Mouse (Mus musculus) small intestine, adult 2 months (tissue): ENCODE data around the gene Car5a.

Experiments used
- CTCF ChIP-seq: fragments of 200-500 bp; IDR thresholded peaks from 2 replicates; pipeline ENCODE4 v1.5.1; 2012; ENCODE audit warnings: low read depth, mild to moderate bottlenecking, control low read depth, inconsistent platforms, low read length, moderate library complexity, mixed read lengths; ENCODE audit not compliant: insufficient replicate concordance, insufficient read length; ENCODE audit errors: extremely low read depth
- POLR2A ChIP-seq: fragments of 200-500 bp; IDR thresholded peaks from 2 replicates; pipeline ENCODE4 v1.6.1; 2012; ENCODE audit warnings: low read depth, mild to moderate bottlenecking, control low read depth, inconsistent platforms, low read length, moderate library complexity

- no peak for TF ChIP-seq POLR2A
- TF ChIP-seq CTCF = no peak
These were observed 43.2 kb upstream of the Car5a start for GRCm38 (mm10) chr8:121987892-121988291.
